Mouse (Mus musculus) kidney, adult 2 months (tissue): ENCODE results near the gene Msmo1.

ENCODE experiments used
- CTCF ChIP-seq: fragments of 200-500 bp; conservative IDR thresholded peaks from 2 replicates; pipeline ENCODE4 v1.5.1; 2011; ENCODE audit warnings: low read depth, mild to moderate bottlenecking, control low read depth, low read length, moderate library complexity, mixed read lengths; ENCODE audit not compliant: insufficient read depth, insufficient read length
- POLR2A ChIP-seq: fragments of 200-500 bp; IDR thresholded peaks from one replicate; pipeline ENCODE4 v1.6.1; 2011; ENCODE audit warnings: low read depth, low read length, control low read depth

DNA sequence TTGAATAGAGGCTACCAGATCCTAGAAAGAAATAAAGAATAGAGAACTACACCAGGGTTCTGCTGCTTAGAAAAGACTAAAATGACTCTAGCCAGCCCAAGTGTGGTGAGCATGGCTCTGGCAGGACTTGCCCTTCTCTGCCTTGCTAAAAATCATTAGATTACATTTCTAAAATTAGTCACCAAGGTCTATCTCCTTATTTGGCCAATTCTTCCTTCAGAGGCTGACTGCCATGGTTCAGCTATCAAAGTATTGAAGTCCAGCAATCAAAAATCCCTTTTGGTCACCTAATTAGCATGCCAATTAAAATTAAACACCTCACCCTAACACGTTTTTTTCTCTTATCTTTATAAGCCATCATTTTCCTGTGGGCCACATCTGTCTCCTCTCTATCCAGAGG is 22.0 kb downstream of the Msmo1 start:
- TF ChIP-seq POLR2A = no peak
- TF ChIP-seq CTCF = no peak
